Mouse (Mus musculus): ENCODE results near the gene Plch2. TPM values are rescaled to one million over a fixed set of nuclear protein-coding genes. Genes with fewer than 3 reads are reported as not detected.

Gene Plch2
- polyA plus RNA-seq, 1 experiment from 2014 or later = 12.8 TPM

GRCm38 (mm10) chr4:154948940-154949588 lies 107.5 kb downstream of the Plch2 start:
- H3K9me3 ChIP-seq = no peaks in the 10 kb centered on the region
- WGBS = 61% methylated on average over 6 of the region's 6 CpGs
- peaks cover 58% of the 10 kb centered on the region for H3K27me3 ChIP-seq
- no peak overlapping the region for H3K4me3 ChIP-seq
- H3K4me2 ChIP-seq = peak overlapping the region; percentile 41
- H3K9ac ChIP-seq = peak overlapping the region; percentile 52; the same call in 1 of the 2 replicates
- peaks cover 32% of the 10 kb centered on the region for H3K4me1 ChIP-seq
- no peaks in the 10 kb centered on the region for H3K36me3 ChIP-seq
- no peak for ATAC-seq (ENCODE audit: insufficient number of reproducible peaks, insufficient read depth, low FRiP score, low TSS enrichment, low read depth)
- H3K27ac ChIP-seq = no peak overlapping the region

DNA sequence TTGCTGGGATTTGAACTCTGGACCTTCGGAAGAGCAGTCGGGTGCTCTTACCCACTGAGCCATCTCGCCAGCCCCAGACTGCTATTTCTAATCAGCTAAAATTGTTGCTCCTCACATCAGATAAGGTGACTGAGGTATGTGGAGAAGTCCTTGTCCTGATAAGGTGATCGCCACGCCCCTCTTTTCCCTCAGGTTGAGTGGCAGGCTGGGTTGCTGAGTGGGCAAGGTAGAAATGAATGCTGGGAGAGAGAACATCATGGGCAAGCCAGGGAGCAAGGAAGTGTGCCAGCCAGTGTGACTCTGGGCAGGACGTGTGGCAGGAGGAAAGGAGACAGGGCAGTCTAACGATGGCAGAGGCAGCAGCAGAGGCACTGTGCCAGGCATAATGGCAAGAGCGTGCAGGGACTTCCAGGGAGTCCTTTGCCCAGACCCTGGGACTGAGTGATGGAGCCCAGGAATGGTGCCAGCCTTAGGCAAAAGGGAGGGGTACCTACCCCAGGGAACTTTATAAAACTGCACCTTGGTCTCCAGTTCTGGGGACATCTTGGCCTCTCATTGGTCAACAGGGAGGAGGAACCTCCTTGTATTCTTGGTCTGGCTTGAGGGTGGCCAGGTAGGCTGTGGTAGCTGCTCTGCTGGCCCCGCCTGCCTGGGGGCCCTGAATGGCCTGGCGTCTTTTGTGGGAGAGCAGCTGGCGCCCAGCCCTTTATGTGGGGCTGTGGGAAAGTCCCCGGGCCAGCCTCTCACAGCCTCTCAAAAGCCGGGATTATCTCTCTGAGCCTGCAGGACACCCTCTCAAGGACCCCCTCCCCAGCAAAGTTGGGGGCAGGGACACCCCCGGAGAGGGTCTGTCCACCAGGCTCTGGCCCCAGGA lies 108.3 kb downstream of the Plch2 start:
- peaks cover 32% of the 10 kb centered on the region for H3K4me1 ChIP-seq
- H3K4me2 ChIP-seq = no peak overlapping the region
- no peaks in the 10 kb centered on the region for H3K9me3 ChIP-seq
- H3K4me3 ChIP-seq = no peak overlapping the region
- ATAC-seq (ENCODE audit: insufficient number of reproducible peaks, insufficient read depth, low FRiP score, low TSS enrichment, low read depth) = no peak
- peaks cover 50% of the 10 kb centered on the region for H3K27me3 ChIP-seq
- no peaks in the 10 kb centered on the region for H3K36me3 ChIP-seq
- peak overlapping the region; percentile 40; the same call in 1 of the 2 replicates for H3K9ac ChIP-seq
- 50% methylated on average over 14 of the region's 14 CpGs for WGBS
- H3K27ac ChIP-seq = no peak overlapping the region

GRCm38 (mm10) chr4:154946319-154946718 lies 110.3 kb downstream of the Plch2 start:
- Histone ChIP-seq H3K36me3 (no peaks in the 10 kb centered on the region), H3K27ac (no peak overlapping the region), H3K4me2 (peak overlapping the region; percentile 64), H3K4me3 (peak overlapping the region; percentile 35), H3K27me3 (peaks cover 30% of the 10 kb centered on the region), H3K9me3 (no peaks in the 10 kb centered on the region), H3K4me1 (peaks cover 25% of the 10 kb centered on the region), H3K9ac (peak overlapping the region; percentile 57)
- WGBS = 3% methylated on average over 8 of the region's 8 CpGs
- peak; percentile 82 for ATAC-seq (ENCODE audit: insufficient number of reproducible peaks, insufficient read depth, low FRiP score, low TSS enrichment, low read depth)

DNA sequence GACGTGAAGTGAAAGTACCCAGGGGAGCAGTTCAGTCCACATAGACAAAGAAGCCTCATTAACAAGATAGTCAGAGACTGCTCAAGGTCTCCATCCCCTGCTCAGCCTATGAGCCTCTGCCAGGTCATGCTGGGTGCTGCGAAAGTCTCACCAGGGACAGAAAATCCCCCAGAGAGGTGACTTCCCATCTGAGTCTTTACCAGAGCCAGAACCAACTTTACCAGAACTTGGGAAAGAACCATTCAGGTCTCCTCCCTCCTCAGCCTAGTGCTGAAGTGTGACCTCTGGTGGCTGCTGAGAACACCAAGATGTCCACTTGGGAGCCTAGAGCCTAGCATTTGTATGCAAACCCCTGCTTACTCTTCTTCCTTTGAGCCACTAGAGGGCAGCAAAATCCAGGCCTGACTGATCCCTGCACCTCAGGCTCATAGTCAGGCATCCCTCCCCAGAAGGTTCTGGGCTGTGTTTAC lies 112.4 kb downstream of the Plch2 start:
- no peak overlapping the region for H3K9ac ChIP-seq
- peaks cover 20% of the 10 kb centered on the region for H3K4me1 ChIP-seq
- 19% methylated on average over 2 of the region's 2 CpGs for WGBS
- ATAC-seq (ENCODE audit: insufficient number of reproducible peaks, insufficient read depth, low FRiP score, low TSS enrichment, low read depth) = peak; percentile 67; the same call in 1 of the 2 replicates
- H3K4me2 ChIP-seq = no peak overlapping the region
- H3K27ac ChIP-seq = no peak overlapping the region
- H3K9me3 ChIP-seq = no peaks in the 10 kb centered on the region
- peaks cover 12% of the 10 kb centered on the region for H3K27me3 ChIP-seq
- H3K36me3 ChIP-seq = no peaks in the 10 kb centered on the region
- H3K4me3 ChIP-seq = no peak overlapping the region

GRCm38 (mm10) chr4:154943323-154944039 lies 113.1 kb downstream of the Plch2 start:
- 88% methylated on average over 6 of the region's 6 CpGs for WGBS
- no peak for ATAC-seq (ENCODE audit: insufficient number of reproducible peaks, insufficient read depth, low FRiP score, low TSS enrichment, low read depth)
- no peaks in the 10 kb centered on the region for H3K36me3 ChIP-seq

GRCm38 (mm10) chr4:154942632-154943322 lies 113.8 kb downstream of the Plch2 start:
- Histone ChIP-seq H3K27ac (no peak overlapping the region), H3K9ac (no peak overlapping the region), H3K36me3 (no peaks in the 10 kb centered on the region), H3K27me3 (no peaks in the 10 kb centered on the region), H3K4me3 (no peak overlapping the region), H3K4me2 (no peak overlapping the region), H3K9me3 (no peaks in the 10 kb centered on the region), H3K4me1 (peaks cover 9% of the 10 kb centered on the region)
- 71% methylated on average over 10 of the region's 10 CpGs for WGBS
- no peak for ATAC-seq (ENCODE audit: insufficient number of reproducible peaks, insufficient read depth, low FRiP score, low TSS enrichment, low read depth)

More at GRCm38 (mm10) chr4:154943323-154944039, 113.1 kb downstream of the Plch2 start:
- no peak overlapping the region for H3K27ac ChIP-seq
- H3K9ac ChIP-seq = no peak overlapping the region
- no peaks in the 10 kb centered on the region for H3K9me3 ChIP-seq
- H3K27me3 ChIP-seq = peaks cover 5% of the 10 kb centered on the region
- H3K4me1 ChIP-seq = peaks cover 13% of the 10 kb centered on the region
- H3K4me2 ChIP-seq = no peak overlapping the region
- no peak overlapping the region for H3K4me3 ChIP-seq

GRCm38 (mm10) chr4:154941831-154942230 lies 114.8 kb downstream of the Plch2 start:
- 81% methylated on average over 5 of the region's 5 CpGs for WGBS
- Histone ChIP-seq H3K9me3 (no peaks in the 10 kb centered on the region), H3K4me3 (no peak overlapping the region), H3K4me2 (no peak overlapping the region), H3K4me1 (peaks cover 9% of the 10 kb centered on the region), H3K36me3 (no peaks in the 10 kb centered on the region), H3K27me3 (no peaks in the 10 kb centered on the region), H3K27ac (no peak overlapping the region), H3K9ac (no peak overlapping the region)
- ATAC-seq (ENCODE audit: insufficient number of reproducible peaks, insufficient read depth, low FRiP score, low TSS enrichment, low read depth) = no peak

- 89% methylated on average over 2 of the region's 2 CpGs for WGBS
- ATAC-seq (ENCODE audit: insufficient number of reproducible peaks, insufficient read depth, low FRiP score, low TSS enrichment, low read depth) = no peak
Observed at GRCm38 (mm10) chr4:154940156-154940555, 116.4 kb downstream of the Plch2 start.

DNA sequence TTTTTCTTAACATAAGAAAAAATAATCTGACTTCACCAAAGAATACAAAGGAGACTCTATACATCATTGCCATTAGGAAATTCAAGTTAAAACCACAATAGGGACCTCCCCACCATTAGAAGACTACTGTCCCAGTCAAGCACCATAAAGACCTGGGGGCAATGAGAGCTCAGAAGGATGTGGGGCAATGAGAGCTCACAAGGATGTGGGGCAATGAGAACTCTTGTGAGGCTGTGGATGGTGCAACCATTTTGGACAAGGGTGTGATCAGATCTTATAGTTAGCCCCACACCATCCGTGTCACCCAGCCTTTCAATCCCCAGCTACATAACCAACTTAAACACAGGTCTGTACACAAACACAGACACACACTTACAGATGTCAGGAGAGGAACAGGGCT lies 118.8 kb downstream of the Plch2 start:
- H3K9ac ChIP-seq = no peak overlapping the region
- no peak overlapping the region for H3K4me3 ChIP-seq
- 76% methylated on average over 1 of the region's 1 CpGs for WGBS
- H3K9me3 ChIP-seq = no peaks in the 10 kb centered on the region
- H3K4me2 ChIP-seq = no peak overlapping the region
- H3K4me1 ChIP-seq = no peaks in the 10 kb centered on the region
- H3K36me3 ChIP-seq = no peaks in the 10 kb centered on the region
- no peaks in the 10 kb centered on the region; the same call in 1 of the 2 replicates for H3K27me3 ChIP-seq
- no peak for ATAC-seq (ENCODE audit: insufficient number of reproducible peaks, insufficient read depth, low FRiP score, low TSS enrichment, low read depth)
- H3K27ac ChIP-seq = no peak overlapping the region

More at GRCm38 (mm10) chr4:154940156-154940555, 116.4 kb downstream of the Plch2 start:
- Histone ChIP-seq H3K27me3 (no peaks in the 10 kb centered on the region), H3K4me2 (no peak overlapping the region), H3K4me3 (no peak overlapping the region), H3K4me1 (no peaks in the 10 kb centered on the region), H3K9me3 (no peaks in the 10 kb centered on the region), H3K36me3 (no peaks in the 10 kb centered on the region), H3K27ac (no peak overlapping the region), H3K9ac (no peak overlapping the region)

DNA sequence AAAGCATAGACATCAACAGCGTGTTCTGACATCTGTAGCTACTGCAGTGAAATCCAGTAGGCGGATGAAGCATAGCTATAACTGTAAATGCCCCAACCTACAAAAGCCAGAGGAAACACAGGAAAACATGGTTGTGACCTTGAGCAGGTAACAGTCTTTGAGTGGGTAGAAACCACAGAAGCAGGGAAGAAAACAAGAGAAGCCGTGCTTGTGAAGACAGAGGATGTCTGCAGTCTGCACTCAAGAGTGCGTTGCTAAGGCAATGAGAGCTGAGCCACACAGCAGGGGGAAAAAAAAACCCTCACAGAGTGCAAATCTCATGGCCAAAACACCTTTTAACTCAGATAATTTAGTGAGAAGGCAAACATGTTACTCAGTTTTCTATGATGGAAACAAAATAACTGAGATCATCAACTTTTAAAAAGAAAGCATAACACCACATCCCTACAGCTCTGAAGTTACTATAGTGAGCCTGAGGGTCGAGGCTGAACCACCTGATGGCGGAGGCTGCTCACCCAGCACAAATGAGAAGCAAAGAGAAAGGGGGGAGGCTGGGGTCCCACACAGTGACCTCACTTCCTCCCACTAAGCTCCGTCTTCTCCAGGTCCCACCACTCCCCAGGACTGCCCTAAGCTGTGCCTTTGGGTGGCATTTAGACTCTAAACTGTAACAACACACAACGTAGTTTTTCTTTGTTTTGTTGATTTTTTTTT lies 119.9 kb downstream of the Plch2 start:
- H3K4me2 ChIP-seq = no peak overlapping the region
- H3K9ac ChIP-seq = no peak overlapping the region
- no peak for ATAC-seq (ENCODE audit: insufficient number of reproducible peaks, insufficient read depth, low FRiP score, low TSS enrichment, low read depth)
- no peak overlapping the region for H3K4me3 ChIP-seq
- no peaks in the 10 kb centered on the region; the same call in 1 of the 2 replicates for H3K27me3 ChIP-seq
- 61% methylated on average over 8 of the region's 8 CpGs for whole genome bisulfite sequencing
- H3K36me3 ChIP-seq = no peaks in the 10 kb centered on the region
- no peaks in the 10 kb centered on the region for H3K4me1 ChIP-seq
- no peaks in the 10 kb centered on the region for H3K9me3 ChIP-seq
- H3K27ac ChIP-seq = no peak overlapping the region
